Mouse (Mus musculus) CD4-positive, CD25-positive, alpha-beta regulatory T cell, adult 4 months (primary cell): ENCODE results near the gene Slc16a13. TPM values are rescaled to one million over a fixed set of nuclear protein-coding genes. Genes with fewer than 3 reads are reported as not detected.

ENCODE experiments used
- ATAC-seq: one replicate; pipeline ENCODE4 v1.8.0; 2017
- polyA plus RNA-seq, 2 experiments: library from polyadenylated mRNA; unstranded; fragments of 100-300 nt; shearing (Covaris generic); gene quantifications; one replicate each; pipeline ENCODE4 v1.2.1; 2017

Slc16a13 gene
- polyA plus RNA-seq, 2 experiments from 2014 or later = 2.7 to 3.9 TPM

DNA sequence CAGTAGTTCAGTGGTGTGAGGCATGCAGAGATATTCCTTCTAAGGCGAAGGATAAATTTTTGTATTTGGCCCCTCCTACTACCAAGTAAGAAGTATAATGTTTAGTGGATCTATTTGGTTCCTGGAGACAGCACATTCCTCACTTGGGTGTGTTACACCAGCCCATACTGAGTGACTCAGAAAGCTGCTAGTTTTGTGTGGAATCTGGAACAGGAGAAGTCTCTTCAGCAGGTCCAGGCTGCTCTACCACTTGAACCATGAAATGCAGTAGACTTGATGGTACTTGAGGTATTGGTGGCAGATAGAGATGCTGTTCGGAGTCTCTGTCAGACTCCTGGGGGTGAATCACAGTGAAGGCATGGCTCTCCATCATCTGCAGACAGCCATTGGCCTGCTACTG lies 10.2 kb downstream of the Slc16a13 start:
- no peak for ATAC-seq

DNA sequence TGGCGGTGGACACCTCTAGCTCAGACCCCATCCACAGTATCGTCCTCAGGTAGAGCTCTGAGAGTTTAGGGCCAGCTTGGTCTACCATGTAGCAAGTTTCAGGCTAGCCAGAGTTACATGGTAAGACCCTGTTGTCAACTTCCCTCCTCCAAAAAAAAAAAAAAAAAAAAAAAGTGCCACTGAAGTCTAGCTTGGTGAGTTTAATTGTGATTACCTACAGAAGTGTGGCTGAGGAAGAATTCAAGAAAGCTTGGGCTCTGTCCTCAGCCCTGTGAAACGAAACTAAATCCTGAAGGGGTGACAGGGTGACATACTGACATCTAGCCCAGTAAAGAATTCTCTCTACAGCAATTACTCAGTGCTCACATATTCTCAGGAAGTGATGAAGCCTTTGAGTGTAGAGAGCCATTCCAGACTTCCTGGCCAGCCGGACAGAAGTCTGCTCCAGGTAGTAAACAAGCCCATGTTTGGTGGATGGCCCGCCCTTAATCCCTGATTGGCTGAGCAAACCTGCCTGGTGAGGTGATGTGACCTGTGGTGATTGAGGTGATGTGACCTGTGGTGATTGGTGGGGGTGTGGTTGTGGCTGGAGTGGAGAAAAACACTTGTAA lies 12.0 kb downstream of the Slc16a13 start:
- ATAC-seq = no peak

DNA sequence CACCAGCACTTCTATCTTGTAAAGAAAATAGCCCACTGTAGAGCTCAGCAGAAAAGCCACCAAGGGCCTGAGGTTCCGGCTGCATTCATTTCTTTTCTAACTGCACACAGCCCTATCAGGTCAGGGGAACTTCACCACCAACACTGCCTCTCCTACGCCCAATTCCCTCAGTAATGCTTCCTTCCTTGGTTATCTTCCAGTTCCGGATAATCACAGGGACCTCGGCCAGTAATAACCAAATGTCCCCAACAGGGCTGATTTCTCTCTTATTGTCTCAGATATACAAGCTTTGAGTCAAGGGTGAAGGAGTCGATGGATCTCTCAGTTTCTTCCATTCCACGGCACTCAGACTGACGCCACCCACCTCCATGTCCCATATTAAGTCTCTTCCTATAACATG lies 13.6 kb downstream of the Slc16a13 start:
- no peak for ATAC-seq

DNA sequence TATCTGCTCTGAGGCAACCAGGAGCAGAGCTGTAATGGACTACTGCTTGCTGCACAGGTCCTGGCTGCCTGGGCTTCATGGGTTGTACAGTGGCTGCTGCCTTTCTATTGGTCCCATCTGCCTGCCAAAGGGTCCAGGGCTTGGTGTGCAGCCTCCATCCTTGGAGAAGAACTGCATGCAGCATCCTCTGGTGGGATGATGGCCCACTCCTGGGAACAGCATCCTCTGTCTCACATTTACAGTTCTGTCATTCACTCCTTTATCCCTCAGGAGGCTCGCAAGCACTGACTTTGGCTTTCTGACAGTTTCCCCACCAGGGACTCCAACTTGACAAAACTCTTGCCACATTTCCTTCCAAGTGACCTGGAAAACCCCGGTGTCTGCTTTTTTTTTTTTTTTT lies 14.1 kb downstream of the Slc16a13 start:
- ATAC-seq = no peak

DNA sequence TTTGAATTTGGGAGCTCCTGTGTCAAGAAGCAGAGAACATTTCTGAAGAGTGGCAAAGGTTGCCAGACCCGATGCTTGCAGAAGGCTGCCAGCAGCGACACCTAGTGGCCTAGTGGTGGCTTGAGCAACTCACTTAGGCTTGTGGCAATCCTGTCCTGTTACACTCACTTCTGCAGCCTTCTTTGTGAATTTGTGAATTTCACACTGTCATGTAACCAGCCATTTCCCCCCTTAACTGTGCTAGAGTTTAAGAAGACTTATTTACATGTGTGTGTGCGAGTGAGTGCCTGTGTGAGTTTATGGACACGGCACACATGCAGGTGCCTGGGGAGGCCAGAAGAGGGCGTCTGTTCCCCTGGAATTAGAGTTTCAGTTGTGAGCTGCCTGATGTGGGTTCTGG lies 19.2 kb downstream of the Slc16a13 start:
- ATAC-seq = no peak

DNA sequence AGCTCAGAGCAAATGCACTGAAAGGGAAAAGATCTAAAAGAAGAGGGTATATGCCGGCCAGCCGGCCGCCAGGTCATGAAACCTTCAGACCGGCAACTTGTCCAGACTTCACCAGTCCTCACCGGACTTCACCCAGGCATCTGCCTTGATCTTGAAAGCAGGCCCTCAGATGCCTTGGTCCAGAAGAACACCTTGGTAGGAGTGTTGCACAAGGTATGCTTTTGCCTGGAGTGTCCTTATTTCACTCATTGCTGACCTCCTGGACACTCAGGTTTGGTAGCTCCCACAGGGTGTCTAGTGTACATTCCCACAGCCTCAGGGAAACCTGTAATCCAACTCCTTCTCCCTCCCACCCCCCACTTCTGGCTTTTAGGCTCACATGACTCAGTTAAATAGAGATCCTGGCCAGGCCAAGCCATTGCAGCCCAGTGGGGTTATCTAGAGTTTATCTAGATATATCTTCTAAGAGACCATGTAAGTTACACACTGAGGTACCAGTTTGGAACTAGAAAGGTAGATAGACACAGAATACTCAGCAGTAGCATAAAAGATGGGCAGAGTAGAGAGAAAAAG lies 20.7 kb downstream of the Slc16a13 start:
- ATAC-seq = no peak

DNA sequence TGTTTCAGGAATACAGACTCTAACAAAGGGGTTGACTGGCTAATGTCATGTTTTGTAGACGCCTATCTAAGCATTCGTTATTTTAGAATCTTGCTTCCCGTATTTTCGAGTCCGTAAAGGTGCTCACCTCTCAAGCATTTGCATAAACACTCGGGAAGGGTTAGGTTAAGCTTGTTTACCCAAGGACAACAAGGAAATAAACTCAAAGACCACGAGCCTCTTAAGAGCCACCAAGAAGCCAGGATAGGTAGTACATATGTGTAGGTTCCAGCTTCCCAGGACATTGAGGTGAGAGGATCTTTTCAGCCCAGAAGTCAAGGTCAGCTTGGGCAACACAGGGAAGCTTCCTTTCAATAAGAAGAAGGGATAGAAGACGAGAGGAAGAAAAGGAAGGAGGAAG lies 21.8 kb downstream of the Slc16a13 start:
- no peak for ATAC-seq

DNA sequence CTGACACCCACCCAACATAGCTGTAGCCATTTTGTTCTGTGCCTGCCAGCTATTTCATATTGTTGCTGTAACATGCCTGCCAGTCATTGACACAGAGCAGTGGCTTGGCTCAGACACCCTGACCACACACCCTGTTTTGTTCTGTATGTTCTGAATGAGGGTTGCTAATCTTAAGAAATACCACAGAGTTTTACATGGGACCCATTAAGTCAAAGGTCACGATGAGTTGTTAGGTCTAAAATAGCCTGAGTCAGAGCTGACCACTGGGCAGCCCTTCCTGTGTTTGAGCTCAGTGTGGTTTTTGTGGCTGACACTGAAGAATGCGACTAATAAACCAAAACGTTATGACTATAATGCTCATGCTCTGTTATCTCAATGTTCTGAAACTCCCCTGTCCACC lies 22.5 kb downstream of the Slc16a13 start:
- no peak for ATAC-seq

DNA sequence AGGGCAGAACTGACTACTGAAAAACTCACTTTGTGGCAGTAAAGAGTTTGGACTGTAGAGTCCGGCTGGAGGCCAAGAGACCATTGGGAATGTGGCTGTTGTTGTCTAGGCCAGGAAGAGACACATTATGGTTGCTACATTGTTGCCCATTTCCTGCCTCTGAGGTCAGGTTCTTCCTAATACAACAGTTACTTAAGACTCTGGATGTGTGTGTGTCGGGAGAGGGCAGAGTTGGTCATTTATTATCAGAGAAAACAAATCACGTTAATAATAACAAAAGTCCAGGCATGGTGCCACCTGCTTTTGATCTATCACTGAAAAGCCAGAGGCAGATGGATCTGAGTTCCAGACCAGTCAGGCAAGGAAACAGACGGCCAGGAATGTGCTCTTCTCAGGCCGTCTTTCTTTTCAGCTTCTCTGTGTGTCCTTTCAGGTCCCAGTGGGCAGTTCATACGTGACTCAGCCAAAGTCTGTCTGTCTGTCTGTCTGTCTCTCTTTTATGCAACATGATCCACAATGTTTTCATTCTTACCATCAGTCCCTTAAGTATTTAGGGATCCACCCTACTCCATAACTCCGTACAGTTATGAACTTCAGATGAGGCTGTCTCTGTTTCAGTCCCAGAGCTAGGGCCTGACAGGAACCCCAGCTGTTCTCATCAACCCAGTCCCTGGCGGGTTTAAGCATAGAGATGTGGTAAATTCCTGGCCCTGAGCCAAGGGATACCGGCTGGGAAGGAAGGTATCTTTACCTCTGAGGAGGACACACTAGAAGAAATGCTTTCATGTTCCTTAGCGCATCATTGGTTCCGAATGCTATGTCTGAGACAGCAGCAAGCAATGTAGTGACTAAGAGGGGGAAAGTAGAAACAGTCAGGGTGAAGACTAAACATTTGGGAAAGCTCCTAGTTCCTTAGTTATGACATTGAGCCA lies 27.2 kb downstream of the Slc16a13 start:
- no peak for ATAC-seq

DNA sequence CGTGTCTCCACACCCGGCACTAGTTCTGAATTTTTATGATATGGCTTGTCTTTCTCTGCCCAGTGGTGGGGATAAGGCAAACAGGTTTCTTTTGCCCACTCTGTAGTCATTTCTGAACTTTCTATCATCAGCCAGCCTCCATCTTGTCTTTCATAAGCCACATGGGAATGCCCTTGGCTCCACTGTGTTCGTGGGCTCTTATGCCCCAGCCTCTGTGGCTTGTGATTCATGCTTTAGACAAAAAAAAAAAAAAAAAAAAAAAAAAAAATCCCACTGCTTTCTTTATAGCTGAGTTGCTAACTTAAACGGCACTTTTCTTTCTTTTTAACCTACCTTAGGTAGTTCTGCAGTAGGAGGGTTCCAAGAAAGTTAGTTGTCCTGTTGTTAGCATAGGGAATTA lies 28.7 kb downstream of the Slc16a13 start:
- ATAC-seq = no peak

DNA sequence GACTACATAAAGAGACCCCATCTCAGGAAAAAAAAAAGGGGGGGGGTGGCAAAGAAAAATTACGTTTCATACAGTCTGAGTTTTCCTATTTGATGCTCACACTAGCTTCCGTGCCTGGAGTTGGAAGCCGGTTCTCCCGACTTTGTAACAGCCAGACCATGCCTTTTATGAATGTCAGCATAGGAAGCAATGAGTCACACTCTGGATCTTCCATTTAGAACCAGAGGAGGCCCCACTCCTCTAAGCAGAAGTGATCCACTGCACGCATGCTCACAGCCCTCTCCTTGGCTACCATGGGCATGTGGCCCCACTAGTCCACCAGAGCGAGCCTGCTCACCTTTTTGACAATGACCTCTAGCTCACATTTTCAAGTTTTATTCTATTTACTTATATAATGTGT lies 29.7 kb downstream of the Slc16a13 start:
- no peak for ATAC-seq

DNA sequence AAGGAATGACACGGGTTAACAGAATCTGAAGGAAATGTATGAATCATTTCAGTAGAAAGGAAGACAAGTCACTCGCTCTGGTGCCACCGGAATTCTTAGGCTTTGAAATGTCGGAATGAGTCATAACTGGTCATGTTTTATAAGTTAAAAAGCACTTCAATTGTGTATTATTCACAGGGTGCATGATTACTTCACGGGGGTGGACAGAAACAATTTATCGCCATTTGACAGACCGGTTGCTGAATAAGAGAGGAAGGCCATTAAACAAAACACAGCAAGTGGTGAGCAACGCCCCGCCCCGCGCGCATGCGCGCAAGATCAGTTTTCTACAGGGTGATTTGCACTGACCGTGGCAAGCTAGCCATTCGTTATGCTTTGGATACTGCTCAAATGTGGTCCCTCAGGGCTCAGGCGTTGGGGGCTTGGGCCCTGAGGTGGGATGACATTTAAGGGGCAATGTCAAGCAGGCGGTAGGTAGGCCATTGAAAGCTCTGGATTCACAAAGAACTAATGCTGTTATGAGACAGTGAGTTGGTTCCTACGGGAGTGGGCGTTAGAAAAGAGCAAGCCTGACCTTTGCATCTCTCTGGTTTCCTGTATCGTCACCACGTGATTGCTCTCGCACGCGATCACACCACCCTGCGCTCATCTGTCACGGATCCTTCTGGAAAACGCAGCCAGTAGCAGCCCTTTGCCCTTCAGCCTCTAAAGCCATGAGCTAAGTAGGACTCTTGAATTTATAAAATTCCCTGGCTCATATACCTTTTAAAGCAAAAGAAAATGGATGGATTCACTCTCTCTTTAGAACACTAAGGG lies 31.3 kb downstream of the Slc16a13 start:
- no peak for ATAC-seq

DNA sequence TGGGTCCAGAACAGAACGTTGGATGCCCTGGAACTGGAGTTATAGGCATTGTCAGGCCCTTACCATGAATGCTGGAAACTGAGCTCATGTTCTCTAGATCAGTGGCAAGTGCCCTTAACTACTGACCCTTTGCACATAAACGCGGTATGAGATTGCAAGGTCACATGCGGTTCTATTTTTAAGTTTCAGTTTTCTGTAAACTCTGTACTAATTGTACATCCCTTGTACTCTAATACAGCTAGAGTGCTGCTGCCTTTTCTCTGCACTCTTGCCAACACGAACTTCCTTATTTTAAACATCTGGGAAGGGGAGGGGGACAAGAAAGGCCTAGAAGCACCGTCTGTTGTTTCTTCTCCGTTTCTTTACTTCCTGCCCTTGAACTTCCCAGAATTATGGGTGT lies 35.7 kb downstream of the Slc16a13 start:
- no peak for ATAC-seq

DNA sequence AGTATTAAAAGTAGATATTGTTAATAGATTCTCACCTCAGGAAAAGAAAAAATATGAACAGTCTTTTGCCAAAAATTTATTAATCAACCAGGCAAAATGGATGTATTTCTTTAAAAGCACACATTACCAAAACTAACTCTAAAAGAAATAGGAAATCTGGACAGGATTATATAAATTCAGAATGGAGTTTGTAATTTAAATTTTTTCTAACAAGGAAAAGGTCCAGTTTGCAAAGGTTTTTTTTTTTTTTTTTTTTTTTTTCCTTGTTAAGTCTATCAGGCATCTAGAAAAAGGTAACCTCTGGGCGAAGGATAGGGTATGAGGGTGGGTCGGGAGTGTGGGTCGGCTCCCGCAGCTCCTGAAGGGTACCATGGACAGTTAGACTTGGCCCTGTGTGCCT lies 40.4 kb downstream of the Slc16a13 start:
- no peak for ATAC-seq

DNA sequence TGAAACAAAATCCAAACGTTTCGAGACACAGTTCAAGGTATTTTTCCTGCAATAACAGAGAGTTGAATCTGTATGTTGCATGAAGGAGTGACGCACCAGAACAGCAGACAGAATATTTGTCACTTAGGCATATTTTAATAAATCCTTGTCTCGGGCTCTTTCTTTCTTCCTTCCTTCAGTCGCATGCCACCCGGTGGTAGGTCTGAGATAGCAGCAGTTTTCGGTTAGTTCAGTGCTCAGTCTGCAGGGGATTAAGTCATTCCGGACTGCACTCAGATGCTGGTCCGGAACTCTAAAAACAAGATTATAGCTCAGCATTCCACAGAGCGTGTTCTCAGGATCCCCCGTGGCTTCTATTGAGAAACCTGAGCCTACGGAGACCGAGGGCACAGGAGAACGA lies 41.5 kb downstream of the Slc16a13 start:
- no peak for ATAC-seq

DNA sequence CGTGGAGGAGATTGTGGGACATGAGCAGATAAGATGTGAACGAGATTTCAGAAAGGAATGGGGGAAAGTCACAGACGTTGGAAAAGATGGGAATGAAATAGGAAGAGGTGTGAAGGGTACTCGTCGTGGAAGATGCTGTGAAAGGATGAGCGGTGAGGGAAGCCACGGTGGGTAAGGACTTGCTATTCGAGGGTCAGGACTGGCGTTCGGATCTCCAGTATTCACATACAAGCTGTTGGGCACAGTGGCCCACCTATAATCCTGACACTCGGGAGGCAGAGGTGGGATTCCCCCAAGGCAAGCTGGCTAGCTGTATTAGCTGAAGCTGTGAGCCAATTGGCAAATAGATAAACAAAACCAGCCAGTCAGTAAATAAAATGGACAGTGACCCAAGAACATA lies 42.1 kb downstream of the Slc16a13 start:
- no peak for ATAC-seq

DNA sequence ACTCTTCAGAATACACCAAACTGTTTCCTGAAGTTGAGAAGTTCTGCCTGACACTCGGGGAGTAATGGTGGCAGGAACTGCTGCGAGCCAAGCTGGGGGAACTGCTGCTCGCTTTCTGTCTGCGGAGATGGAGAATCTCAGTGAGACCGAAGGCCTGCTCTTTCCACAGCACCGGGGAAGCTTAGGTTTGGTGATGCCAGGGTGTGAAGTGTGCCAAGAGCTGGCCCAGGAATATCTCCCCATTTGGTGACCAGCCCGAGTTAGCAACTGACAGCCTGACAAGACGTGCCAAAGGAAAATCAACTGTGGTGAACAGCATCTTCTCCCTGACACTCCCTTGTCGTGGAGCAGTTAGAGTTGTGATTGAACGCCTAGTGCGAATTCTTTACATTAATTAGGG lies 42.6 kb downstream of the Slc16a13 start:
- ATAC-seq = no peak

DNA sequence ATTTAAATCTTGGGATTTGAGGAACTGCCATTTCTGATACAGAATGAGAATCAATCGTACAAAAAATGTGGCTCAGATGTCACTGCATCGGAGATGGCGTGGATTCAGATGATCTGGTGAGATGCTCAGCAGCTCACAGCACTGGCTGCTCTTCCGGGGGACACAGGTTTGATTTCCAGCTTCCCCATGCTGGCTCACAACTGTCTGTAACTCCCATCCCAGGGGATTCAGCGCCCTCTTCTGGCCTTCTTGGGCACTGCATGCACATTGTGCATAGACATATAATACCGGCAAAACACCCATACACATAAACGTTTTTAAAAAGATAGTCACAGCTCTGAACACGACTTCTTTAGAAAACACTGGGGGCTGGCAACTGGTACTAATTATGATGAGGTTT lies 43.2 kb downstream of the Slc16a13 start:
- ATAC-seq = no peak

DNA sequence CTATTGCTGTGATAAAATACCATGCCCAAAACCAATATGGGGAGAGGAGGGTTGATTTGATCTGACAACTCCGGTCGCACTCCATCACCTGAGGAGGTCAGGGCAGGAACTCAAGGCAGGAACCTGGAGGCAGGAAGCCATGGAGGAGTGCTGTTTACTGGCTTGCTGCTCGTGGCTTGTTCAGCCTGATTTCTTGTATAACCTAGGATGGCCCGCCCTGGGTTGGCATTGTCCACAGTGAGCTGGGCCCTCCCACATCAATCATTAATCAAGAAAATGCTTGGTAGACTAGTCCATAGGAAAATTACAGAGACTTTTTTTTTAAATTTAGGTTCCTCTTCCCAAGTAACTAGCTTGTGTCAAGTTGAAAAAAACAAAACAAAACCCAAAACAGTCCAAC lies 46.4 kb downstream of the Slc16a13 start:
- ATAC-seq = no peak

DNA sequence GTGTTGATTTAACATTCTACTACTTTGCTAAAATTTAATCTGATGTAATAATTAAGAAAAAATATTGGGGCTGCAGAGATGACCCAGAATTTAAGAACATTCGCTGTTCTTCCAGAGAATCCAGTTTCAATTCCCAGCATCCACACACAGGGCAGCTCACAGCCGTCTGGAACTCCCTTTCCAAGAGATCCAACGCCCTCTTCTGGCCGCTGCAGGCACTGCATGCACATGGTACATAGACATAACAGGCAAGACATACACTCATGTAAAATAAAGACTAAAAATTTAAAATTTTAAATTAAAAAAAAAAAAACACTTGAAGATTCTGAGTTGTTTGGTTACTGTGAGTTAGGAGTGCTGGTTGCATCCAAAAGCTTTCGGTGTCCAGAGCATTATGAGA lies 48.6 kb downstream of the Slc16a13 start:
- ATAC-seq = no peak

DNA sequence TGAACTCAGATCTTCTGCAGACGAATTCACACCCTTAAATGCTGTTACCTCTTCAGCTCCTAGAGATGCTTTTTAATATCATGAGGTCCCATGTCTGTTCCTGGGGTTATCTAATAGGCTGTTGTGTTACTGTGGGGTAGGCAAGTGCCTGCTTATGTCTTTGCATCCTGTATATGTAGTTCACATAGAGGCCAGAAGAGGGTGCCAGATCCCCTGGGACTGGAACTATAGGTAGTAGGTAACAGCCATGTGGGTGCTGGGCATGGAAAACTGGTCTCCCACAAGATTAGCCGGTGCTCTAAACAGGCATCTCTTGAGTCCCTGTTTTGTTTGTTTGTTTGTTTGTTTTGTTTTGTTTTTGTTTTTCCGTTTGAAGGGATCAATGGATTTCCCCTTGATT lies 49.0 kb downstream of the Slc16a13 start:
- no peak for ATAC-seq

DNA sequence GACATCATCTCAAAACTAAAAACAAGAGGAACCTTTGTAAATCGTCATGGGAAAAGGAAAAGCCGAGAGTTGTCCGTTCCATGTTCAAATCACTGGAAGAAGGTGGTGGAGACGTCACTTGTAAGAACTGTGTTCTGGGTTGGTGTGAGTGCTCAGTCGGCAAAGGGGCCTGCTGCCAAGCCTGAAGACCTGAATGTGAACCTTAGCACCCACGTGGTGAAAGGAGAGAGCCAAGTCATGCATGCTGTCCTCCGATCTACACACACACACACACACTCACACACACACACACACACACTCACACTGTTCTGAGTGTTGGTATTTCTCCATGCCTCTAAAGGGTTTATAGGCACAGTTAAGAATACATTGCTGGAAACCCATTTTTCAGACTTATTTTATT lies 49.7 kb downstream of the Slc16a13 start:
- ATAC-seq = no peak

DNA sequence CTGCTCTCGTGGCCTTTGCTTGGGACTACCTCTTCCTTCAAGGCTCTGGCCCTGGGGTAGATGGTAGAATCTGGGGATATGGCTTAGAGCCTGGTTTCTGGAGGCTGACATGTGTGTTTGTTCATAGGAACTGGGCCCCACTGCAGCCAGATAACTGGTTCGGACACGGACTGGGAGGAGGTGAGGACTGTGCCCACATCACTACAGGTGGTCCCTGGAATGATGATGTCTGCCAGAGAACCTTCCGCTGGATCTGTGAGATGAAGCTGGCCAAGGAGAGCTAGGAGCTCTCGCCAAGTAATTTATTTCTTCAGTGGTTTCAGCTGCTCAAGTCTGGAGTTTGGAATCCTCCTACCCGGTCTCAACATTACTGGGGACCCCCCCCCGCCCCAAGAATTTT lies 50.6 kb downstream of the Slc16a13 start:
- ATAC-seq = no peak
